Mouse (Mus musculus) stomach, postnatal 0 days (tissue): Measurements from ENCODE around the gene Rasa2. TPM values are rescaled to one million over a fixed set of nuclear protein-coding genes. Genes with fewer than 3 reads are reported as not detected.

Experiments used
- ATAC-seq: fragments of 200-750 bp; cut with Nextera tagmentation; 2 replicates; pipeline ENCODE4 v1.8.0; 2017; ENCODE audit not compliant: low FRiP score, low TSS enrichment
- DNase-seq: peaks from one replicate; pipeline ENCODE4 v3.0.0-alpha.2; 2016; ENCODE audit warnings: low spot score
- H3K27ac ChIP-seq: fragments of 300-500 bp; sonication (generic); replicated peaks from 2 replicates; pipeline ENCODE4 v1.5.1; 2014; ENCODE audit warnings: mild to moderate bottlenecking, control low read depth
- H3K27me3 ChIP-seq: fragments of 300-500 bp; sonication (generic); 2 replicates; pipeline ENCODE4 v1.6.1; 2014; ENCODE audit warnings: low read length; ENCODE audit not compliant: control insufficient read depth, insufficient read depth
- H3K36me3 ChIP-seq: fragments of 300-500 bp; sonication (generic); 2 replicates; pipeline ENCODE4 v1.6.1; 2014; ENCODE audit warnings: low read length, mixed read lengths; ENCODE audit not compliant: control insufficient read depth, insufficient read depth
- H3K4me1 ChIP-seq: fragments of 300-500 bp; sonication (generic); replicated peaks from 2 replicates; pipeline ENCODE4 v1.6.1; 2014; ENCODE audit warnings: antibody characterized with exemption; ENCODE audit not compliant: control insufficient read depth, insufficient read depth
- H3K4me2 ChIP-seq: fragments of 300-500 bp; sonication (generic); replicated peaks from 2 replicates; pipeline ENCODE4 v1.6.1; 2014; ENCODE audit warnings: low read depth, mild to moderate bottlenecking, control low read depth, moderate library complexity
- H3K4me3 ChIP-seq: fragments of 300-500 bp; sonication (generic); 2 replicates; pipeline ENCODE4 v1.5.1; 2014; ENCODE audit warnings: low read depth, low read length, control low read depth
- H3K9ac ChIP-seq: fragments of 300-500 bp; sonication (generic); 2 replicates; pipeline ENCODE4 v1.6.1; 2014; ENCODE audit warnings: mild to moderate bottlenecking, low read length, control low read depth, mixed read lengths
- H3K9me3 ChIP-seq: fragments of 300-500 bp; sonication (generic); 2 replicates; pipeline ENCODE4 v1.6.1; 2016; ENCODE audit warnings: low read length; ENCODE audit not compliant: control insufficient read depth
- CTCF ChIP-seq: IDR thresholded peaks from 2 replicates; pipeline ENCODE4 v1.5.1; 2016; ENCODE audit warnings: antibody characterized with exemption, low read depth, mild to moderate bottlenecking, moderate library complexity
- EP300 ChIP-seq: optimal IDR thresholded peaks from 2 replicates; pipeline ENCODE3; 2016; ENCODE audit warnings: antibody characterized with exemption
- WGBS: fragments of 180-500 bp; shearing (Covaris S2); extraction: QIAGEN DNeasy Blood & Tissue Kit; methylation state at CpG from one replicate; pipeline ENCODE4 v1.1.7; 2014; 5-methylcytosine and 5-hydroxymethylcytosine counted together
- polyA plus RNA-seq: library from polyadenylated mRNA; unstranded; fragments of >200 nt; fragmentation: Nextera tagmentation; extraction: Ambion mirVana; gene quantifications from 2 replicates; pipeline ENCODE4 v1.2.1, GENCODE M21; 2015

Rasa2 gene
- polyA plus RNA-seq, 1 experiment from 2014 or later = 12.5 TPM

- no peak for DNase-seq
- Histone ChIP-seq H3K4me3 (no peak overlapping the region), H3K4me1 (no peaks in the 10 kb centered on the region), H3K9me3 (no peaks in the 10 kb centered on the region), H3K36me3 (peaks cover 3% of the 10 kb centered on the region; the same call in 1 of the 2 replicates), H3K27ac (0 out of 2 replicates have a peak overlapping the region, but pooled peaks have one; percentile 41), H3K27me3 (no peaks in the 10 kb centered on the region), H3K4me2 (no peak overlapping the region), H3K9ac (no peak overlapping the region)
- WGBS = 86% methylated on average over 11 of the region's 11 CpGs
- peak; percentile 87 for ATAC-seq
- TF ChIP-seq CTCF (no peak), EP300 (no peak)
Measured at GRCm38 (mm10) chr9:96592670-96593600, 38.5 kb downstream of the Rasa2 start.

- Histone ChIP-seq H3K9me3 (no peaks in the 10 kb centered on the region), H3K27me3 (no peaks in the 10 kb centered on the region), H3K27ac (peak overlapping the region; percentile 24; the same call in 1 of the 2 replicates), H3K36me3 (no peaks in the 10 kb centered on the region), H3K4me3 (no peak overlapping the region), H3K9ac (no peak overlapping the region), H3K4me1 (no peaks in the 10 kb centered on the region), H3K4me2 (no peak overlapping the region)
- ATAC-seq (peak; percentile 88), DNase-seq (no peak)
- TF ChIP-seq EP300 (no peak), CTCF (no peak)
- WGBS = 69% methylated on average over 5 of the region's 5 CpGs
Measured at GRCm38 (mm10) chr9:96589346-96589745, 42.1 kb downstream of the Rasa2 start.

GRCm38 (mm10) chr9:96583496-96583895 is 47.9 kb downstream of the Rasa2 start:
- H3K9ac ChIP-seq = no peak overlapping the region
- H3K4me2 ChIP-seq = no peak overlapping the region
- no peak overlapping the region for H3K4me3 ChIP-seq
- ATAC-seq (no peak), DNase-seq (no peak)
- 95% methylated on average over 2 of the region's 2 CpGs for WGBS
- no peaks in the 10 kb centered on the region for H3K4me1 ChIP-seq
- TF ChIP-seq CTCF (no peak), EP300 (no peak)
- no peaks in the 10 kb centered on the region for H3K27me3 ChIP-seq
- no peaks in the 10 kb centered on the region for H3K9me3 ChIP-seq
- H3K36me3 ChIP-seq = no peaks in the 10 kb centered on the region
- no peak overlapping the region for H3K27ac ChIP-seq

- no peak overlapping the region for H3K4me2 ChIP-seq
- H3K9ac ChIP-seq = no peak overlapping the region
- no peak for DNase-seq
- 85% methylated on average over 2 of the region's 2 CpGs for WGBS
- H3K4me1 ChIP-seq = no peaks in the 10 kb centered on the region
- no peak overlapping the region for H3K4me3 ChIP-seq
- ATAC-seq = no peak
- TF ChIP-seq CTCF (no peak), EP300 (no peak)
- no peaks in the 10 kb centered on the region for H3K27me3 ChIP-seq
- no peaks in the 10 kb centered on the region for H3K9me3 ChIP-seq
- no peaks in the 10 kb centered on the region for H3K36me3 ChIP-seq
- H3K27ac ChIP-seq = no peak overlapping the region
Measured at GRCm38 (mm10) chr9:96583076-96583475, 48.3 kb downstream of the Rasa2 start.

- TF ChIP-seq CTCF (no peak), EP300 (no peak)
- H3K9me3 ChIP-seq = no peaks in the 10 kb centered on the region
- no peak overlapping the region for H3K4me2 ChIP-seq
- WGBS = 83% methylated on average over 4 of the region's 4 CpGs
- H3K4me3 ChIP-seq = no peak overlapping the region
- no peak for DNase-seq
- 0 out of 2 replicates have a peak, but pooled peaks cover 3% of the 10 kb centered on the region for H3K36me3 ChIP-seq
- ATAC-seq = no peak
- no peak overlapping the region for H3K9ac ChIP-seq
- no peaks in the 10 kb centered on the region for H3K4me1 ChIP-seq
- H3K27me3 ChIP-seq = no peaks in the 10 kb centered on the region
- H3K27ac ChIP-seq = no peak overlapping the region
Measured at GRCm38 (mm10) chr9:96578190-96578589, 53.2 kb downstream of the Rasa2 start.

GRCm38 (mm10) chr9:96577674-96578073 is 53.7 kb downstream of the Rasa2 start:
- H3K4me2 ChIP-seq = no peak overlapping the region
- ATAC-seq (no peak), DNase-seq (no peak)
- no peak overlapping the region for H3K9ac ChIP-seq
- H3K4me1 ChIP-seq = no peaks in the 10 kb centered on the region
- no peak overlapping the region for H3K4me3 ChIP-seq
- H3K9me3 ChIP-seq = no peaks in the 10 kb centered on the region
- no peak for TF ChIP-seq EP300
- no peak for TF ChIP-seq CTCF
- H3K27me3 ChIP-seq = no peaks in the 10 kb centered on the region
- WGBS = 79% methylated on average over 6 of the region's 6 CpGs
- 0 out of 2 replicates have a peak, but pooled peaks cover 3% of the 10 kb centered on the region for H3K36me3 ChIP-seq
- H3K27ac ChIP-seq = no peak overlapping the region
